Mouse (Mus musculus): ENCODE results near the gene Gm20481. TPM values are rescaled to one million over a fixed set of nuclear protein-coding genes. Genes with fewer than 3 reads are reported as not detected.
"Not testable (repeated sequence)": the region's sequence is repeated elsewhere in the genome, so short reads cannot be mapped to it uniquely, and the experiment has no call there.

Gm20481 gene
- polyA plus RNA-seq, 1 experiment from 2014 or later: not detected

DNA sequence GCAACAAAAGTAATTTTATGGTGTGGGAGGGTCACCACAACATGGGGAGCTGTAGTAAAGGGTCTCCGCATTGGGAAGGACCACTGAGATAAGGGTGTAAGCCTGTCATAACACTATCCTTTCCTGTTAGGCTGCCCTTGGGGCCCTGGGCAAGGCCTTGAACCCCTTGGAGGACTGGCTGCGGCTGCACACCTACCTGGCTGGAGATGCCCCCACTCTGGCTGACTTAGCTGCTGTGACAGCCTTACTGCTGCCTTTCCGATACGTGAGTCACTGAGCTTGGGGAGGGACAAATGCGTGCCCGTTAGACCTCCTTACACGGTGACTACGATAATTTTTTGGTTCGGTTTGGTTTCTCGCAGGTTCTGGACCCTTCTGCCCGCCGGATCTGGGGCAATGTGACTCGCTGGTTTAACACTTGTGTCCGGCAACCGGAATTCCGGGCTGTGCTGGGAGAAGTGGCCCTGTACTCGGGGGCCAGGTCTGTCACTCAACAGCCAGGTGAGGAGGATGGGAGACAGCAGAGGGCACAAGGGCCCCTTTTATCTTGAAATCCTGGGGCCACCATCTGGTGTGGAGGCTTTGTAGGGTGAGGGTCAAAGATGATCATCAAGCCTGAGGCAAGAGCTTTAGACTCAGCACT is 34.5 kb downstream of the Gm20481 start:
- WGBS: 96% methylated on average over 17 of the region's 17 CpGs
- no peak for DNase-seq (ENCODE audit: extremely low spot score, low spot score)
- peaks cover 70% of the 10 kb centered on the region for H3K36me3 ChIP-seq (replicated peaks)

DNA sequence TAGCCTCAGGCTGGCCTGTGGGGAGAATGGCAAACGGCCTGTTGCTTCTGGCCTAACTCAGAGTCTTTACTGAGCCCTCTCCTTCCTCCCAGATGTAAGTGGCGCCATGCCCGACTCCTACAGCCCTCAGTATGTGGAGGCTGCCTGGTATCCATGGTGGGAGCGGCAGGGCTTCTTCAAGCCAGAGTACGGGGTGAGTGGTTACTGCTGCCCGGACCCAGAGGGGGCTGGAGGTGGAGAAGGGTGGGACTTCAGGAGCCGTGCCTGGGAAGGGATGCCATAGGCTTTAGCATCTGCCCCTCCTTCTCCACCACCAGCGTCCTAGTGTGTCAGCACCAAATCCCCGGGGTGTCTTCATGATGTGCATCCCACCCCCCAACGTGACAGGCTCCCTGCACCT is 35.4 kb downstream of the Gm20481 start:
- peaks cover 31% of the 10 kb centered on the region for H3K4me1 ChIP-seq
- H3K27me3 ChIP-seq (ENCODE audit: poor library complexity, severe bottlenecking): no peaks in the 10 kb centered on the region
- 93% methylated on average over 10 of the region's 10 CpGs for WGBS
- DNase-seq (ENCODE audit: extremely low spot score, low spot score): no peak
- no peak overlapping the region; the same call in 1 of the 2 replicates for H3K4me3 ChIP-seq
- peaks cover 78% of the 10 kb centered on the region for H3K36me3 ChIP-seq (replicated peaks)
- no peak overlapping the region for H3K27ac ChIP-seq
- 0 out of 2 replicates have a peak, but pooled peaks cover 3% of the 10 kb centered on the region for H3K9me3 ChIP-seq

More for the DNA sequence above, 34.5 kb downstream of the Gm20481 start:
- no peaks in the 10 kb centered on the region for H3K27me3 ChIP-seq (ENCODE audit: poor library complexity, severe bottlenecking)
- no peak overlapping the region for H3K27ac ChIP-seq
- H3K4me1 ChIP-seq: peaks cover 41% of the 10 kb centered on the region
- no peak overlapping the region; the same call in 1 of the 2 replicates for H3K4me3 ChIP-seq
- 0 out of 2 replicates have a peak, but pooled peaks cover 3% of the 10 kb centered on the region for H3K9me3 ChIP-seq

DNA sequence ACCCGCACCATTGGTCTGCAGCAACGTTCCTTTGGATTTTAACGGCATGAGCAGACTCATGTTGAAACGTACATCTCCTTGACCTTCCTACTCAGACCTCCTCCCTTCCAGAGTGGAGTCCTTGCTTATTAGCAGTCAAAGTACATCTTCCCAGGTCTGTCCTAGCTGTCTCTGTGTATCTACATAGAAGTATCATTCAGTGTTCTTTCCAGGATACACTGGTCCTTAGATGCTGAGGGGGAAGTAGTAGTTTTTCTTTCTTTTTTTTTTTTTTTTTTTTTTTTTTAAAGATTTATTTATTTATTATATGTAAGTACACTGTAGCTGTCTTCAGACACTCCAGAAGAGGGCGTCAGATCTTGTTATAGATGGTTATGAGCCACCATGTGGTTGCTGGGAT is 36.2 kb downstream of the Gm20481 start:
- Histone ChIP-seq H3K4me1 (peaks cover 26% of the 10 kb centered on the region), H3K36me3 (replicated peaks) (peaks cover 85% of the 10 kb centered on the region)
- not testable (repeated sequence) for H3K4me3 ChIP-seq; H3K9me3 ChIP-seq; H3K27ac ChIP-seq; DNase-seq (ENCODE audit: extremely low spot score, low spot score); H3K27me3 ChIP-seq (ENCODE audit: poor library complexity, severe bottlenecking)
- 98% methylated on average over 4 of the region's 5 CpGs for WGBS

- DNase-seq (ENCODE audit: extremely low spot score, low spot score): no peak
- Histone ChIP-seq H3K36me3 (replicated peaks) (peaks cover 98% of the 10 kb centered on the region), H3K4me1 (peaks cover 12% of the 10 kb centered on the region), H3K27ac (no peak overlapping the region), H3K27me3 (ENCODE audit: poor library complexity, severe bottlenecking) (no peaks in the 10 kb centered on the region), H3K4me3 (no peak overlapping the region), H3K9me3 (0 out of 2 replicates have a peak, but pooled peaks cover 3% of the 10 kb centered on the region)
- WGBS: 94% methylated on average over 7 of the region's 7 CpGs
Measured at GRCm38 (mm10) chr17:35007387-35007991, 37.8 kb downstream of the Gm20481 start.

DNA sequence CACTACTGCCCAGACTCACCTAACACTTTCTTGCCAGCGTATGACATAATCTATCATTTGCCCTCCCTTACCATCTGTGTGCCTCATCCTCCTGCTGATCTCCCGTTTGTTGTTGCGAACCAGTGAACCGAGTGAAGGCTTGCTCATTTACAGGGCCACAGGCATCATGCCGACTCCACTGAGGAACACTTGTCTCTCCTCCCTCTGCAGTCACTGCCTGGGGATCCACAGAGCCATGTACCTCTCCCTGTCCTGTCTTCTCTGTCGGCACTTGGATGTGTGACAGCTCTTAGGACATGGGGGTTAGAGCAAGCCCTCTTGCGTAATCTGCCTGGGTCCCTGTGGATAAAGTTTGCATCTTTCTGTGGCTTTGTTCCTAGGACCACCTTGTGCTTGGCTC is 39.9 kb downstream of the Gm20481 start:
- 0 out of 2 replicates have a peak, but pooled peaks cover 3% of the 10 kb centered on the region for H3K9me3 ChIP-seq
- DNase-seq (ENCODE audit: extremely low spot score, low spot score): no peak
- H3K36me3 ChIP-seq (replicated peaks): peaks cover 100% of the 10 kb centered on the region
- 87% methylated on average over 7 of the region's 7 CpGs for WGBS
- H3K4me1 ChIP-seq: no peaks in the 10 kb centered on the region
- H3K4me3 ChIP-seq: no peak overlapping the region; the same call in 1 of the 2 replicates
- H3K27ac ChIP-seq: no peak overlapping the region
- no peaks in the 10 kb centered on the region for H3K27me3 ChIP-seq (ENCODE audit: poor library complexity, severe bottlenecking)

DNA sequence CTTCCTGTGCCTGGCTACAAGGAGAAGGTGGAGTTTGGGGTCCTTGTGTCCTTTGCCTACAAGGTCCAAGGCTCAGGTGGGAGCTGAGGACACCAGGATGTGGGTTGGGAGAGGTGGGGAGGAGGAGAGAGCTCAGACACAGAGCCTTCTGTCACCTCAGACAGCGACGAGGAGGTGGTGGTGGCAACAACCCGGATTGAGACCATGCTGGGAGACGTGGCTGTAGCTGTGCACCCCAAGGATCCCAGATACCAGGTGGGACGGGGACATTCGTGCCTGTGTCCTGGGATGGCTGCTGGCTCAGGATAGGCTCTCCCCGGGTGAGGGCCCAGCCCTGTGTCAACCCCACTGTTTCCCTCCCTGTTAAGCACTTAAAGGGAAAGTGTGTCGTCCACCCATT is 41.7 kb downstream of the Gm20481 start:
- 94% methylated on average over 8 of the region's 8 CpGs for WGBS
- no peak for DNase-seq (ENCODE audit: extremely low spot score, low spot score)
- Histone ChIP-seq H3K9me3 (0 out of 2 replicates have a peak, but pooled peaks cover 2% of the 10 kb centered on the region), H3K36me3 (replicated peaks) (peaks cover 100% of the 10 kb centered on the region), H3K27me3 (ENCODE audit: poor library complexity, severe bottlenecking) (no peaks in the 10 kb centered on the region), H3K4me1 (no peaks in the 10 kb centered on the region), H3K4me3 (no peak overlapping the region), H3K27ac (no peak overlapping the region)

GRCm38 (mm10) chr17:35012430-35012829 is 42.7 kb downstream of the Gm20481 start:
- no peak overlapping the region for H3K4me3 ChIP-seq
- no peaks in the 10 kb centered on the region for H3K4me1 ChIP-seq
- DNase-seq (ENCODE audit: extremely low spot score, low spot score): no peak
- 87% methylated on average over 13 of the region's 13 CpGs for WGBS
- H3K27ac ChIP-seq: no peak overlapping the region
- H3K36me3 ChIP-seq (replicated peaks): peaks cover 100% of the 10 kb centered on the region
- no peaks in the 10 kb centered on the region for H3K27me3 ChIP-seq (ENCODE audit: poor library complexity, severe bottlenecking)
- H3K9me3 ChIP-seq: no peaks in the 10 kb centered on the region

GRCm38 (mm10) chr17:35013221-35013620 is 43.5 kb downstream of the Gm20481 start:
- peaks cover 100% of the 10 kb centered on the region for H3K36me3 ChIP-seq (replicated peaks)
- H3K4me1 ChIP-seq: no peaks in the 10 kb centered on the region
- no peaks in the 10 kb centered on the region for H3K27me3 ChIP-seq (ENCODE audit: poor library complexity, severe bottlenecking)
- H3K4me3 ChIP-seq: no peak overlapping the region
- no peaks in the 10 kb centered on the region for H3K9me3 ChIP-seq
- DNase-seq (ENCODE audit: extremely low spot score, low spot score): no peak
- no peak overlapping the region for H3K27ac ChIP-seq
- WGBS: 93% methylated on average over 6 of the region's 6 CpGs

DNA sequence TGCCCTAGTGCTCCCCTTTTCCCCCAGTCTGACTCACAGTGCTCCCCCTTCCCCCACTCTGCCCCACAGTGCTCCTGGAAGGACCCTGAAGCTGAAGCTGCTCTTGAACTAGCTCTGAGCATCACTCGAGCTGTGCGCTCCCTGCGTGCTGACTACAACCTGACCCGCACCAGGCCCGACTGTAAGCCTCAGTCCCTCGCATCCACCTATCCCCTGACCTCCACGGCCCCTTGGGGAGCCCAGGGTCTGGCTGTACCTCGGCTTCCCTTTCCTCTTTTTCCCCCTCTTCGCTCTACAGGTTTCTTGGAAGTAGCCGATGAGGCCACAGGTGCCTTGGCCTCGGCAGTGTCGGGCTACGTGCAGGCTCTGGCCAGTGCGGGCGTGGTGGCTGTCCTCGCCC is 45.6 kb downstream of the Gm20481 start:
- Histone ChIP-seq H3K27ac (no peak overlapping the region), H3K36me3 (replicated peaks) (peaks cover 83% of the 10 kb centered on the region), H3K9me3 (no peaks in the 10 kb centered on the region), H3K4me3 (no peak overlapping the region), H3K27me3 (ENCODE audit: poor library complexity, severe bottlenecking) (no peaks in the 10 kb centered on the region), H3K4me1 (no peaks in the 10 kb centered on the region)
- 95% methylated on average over 16 of the region's 16 CpGs for WGBS
- no peak for DNase-seq (ENCODE audit: extremely low spot score, low spot score)

DNA sequence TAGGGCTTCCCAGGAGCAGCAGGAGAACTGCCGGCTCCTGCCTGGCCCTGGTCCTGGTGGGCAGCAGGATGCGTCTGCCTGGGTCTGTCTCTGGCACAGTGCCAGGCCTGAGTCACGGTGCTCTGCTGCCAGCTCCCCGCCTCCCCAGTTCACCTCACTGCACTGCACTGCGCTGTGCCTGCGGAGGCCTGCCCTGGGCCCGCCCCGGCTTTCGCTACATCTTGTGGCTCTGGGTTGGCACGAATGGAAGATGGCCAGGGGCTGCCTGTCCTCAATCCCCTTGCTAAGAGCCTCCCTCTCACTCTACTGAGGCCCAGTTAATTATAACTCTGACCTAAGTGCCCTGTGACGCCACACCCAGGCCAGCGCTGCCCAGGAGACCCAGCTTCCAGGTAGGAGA is 46.7 kb downstream of the Gm20481 start, which contains the start of gene Vwa7:
Gene Vwa7, plus strand, starts transcription at position 204 of the 400 bp plus-strand sequence.
- no peak for DNase-seq (ENCODE audit: extremely low spot score, low spot score)
- H3K36me3 ChIP-seq (replicated peaks): peaks cover 72% of the 10 kb centered on the region
- peaks cover 9% of the 10 kb centered on the region for H3K4me1 ChIP-seq
- H3K4me3 ChIP-seq: no peak within 1 kb of the TSS
- H3K27ac ChIP-seq: peak within 1 kb of the TSS; percentile 35; the same call in 1 of the 2 replicates
- no peaks in the 10 kb centered on the region for H3K9me3 ChIP-seq
- WGBS: 90% methylated on average over 11 of the region's 12 CpGs
- no peaks in the 10 kb centered on the region for H3K27me3 ChIP-seq (ENCODE audit: poor library complexity, severe bottlenecking)

DNA sequence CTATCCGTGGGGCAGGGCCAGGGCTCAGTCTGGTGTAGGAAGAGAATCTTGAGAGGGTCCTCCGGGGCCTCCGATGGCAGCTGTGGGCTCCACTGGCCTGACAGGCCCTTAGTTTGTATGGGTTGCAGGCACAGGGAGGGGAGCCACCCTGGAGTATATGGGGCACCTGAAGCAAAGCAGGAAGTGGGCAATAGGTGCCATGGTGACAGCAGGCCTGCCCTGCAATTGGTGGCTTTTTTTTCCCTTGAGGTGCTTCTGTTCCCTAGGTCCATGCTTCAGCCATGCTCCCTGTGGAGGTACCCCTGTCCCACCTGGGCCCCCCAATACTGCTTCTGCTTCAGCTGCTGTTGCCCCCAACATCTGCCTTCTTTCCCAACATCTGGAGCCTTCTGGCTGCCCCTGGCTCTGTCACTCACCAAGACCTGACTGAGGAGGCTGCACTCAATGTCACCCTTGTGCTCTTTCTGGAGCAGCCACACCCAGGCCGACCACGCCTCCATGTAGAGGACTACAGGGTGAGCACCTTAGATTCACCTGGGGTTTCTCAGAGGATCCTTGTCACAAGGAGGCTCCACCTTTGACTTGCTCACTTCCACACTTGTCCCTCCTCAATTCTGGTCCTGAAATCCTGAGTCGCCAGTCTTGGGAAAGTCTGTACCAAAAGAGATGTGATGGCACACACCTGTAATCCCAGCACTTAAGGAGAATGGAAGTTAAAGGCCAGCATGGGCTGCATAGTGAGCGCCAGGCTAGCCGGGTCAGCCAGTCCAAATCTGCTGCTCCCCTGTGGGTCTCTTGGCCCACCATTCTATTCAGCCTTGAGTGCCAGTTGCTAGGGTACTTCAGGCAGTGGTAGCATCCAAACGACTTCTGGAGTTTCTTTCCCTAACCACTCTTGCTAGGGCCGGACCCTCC is 47.3 kb downstream of the Gm20481 start:
- DNase-seq (ENCODE audit: extremely low spot score, low spot score): no peak
- WGBS: 79% methylated on average over 10 of the region's 10 CpGs
- Histone ChIP-seq H3K27me3 (ENCODE audit: poor library complexity, severe bottlenecking) (no peaks in the 10 kb centered on the region), H3K9me3 (no peaks in the 10 kb centered on the region), H3K36me3 (replicated peaks) (peaks cover 66% of the 10 kb centered on the region), H3K4me3 (no peak overlapping the region), H3K27ac (peak overlapping the region; percentile 35; the same call in 1 of the 2 replicates), H3K4me1 (peaks cover 15% of the 10 kb centered on the region)

GRCm38 (mm10) chr17:35017706-35018030 is 48.0 kb downstream of the Gm20481 start:
- H3K27me3 ChIP-seq (ENCODE audit: poor library complexity, severe bottlenecking): no peaks in the 10 kb centered on the region
- peaks cover 59% of the 10 kb centered on the region for H3K36me3 ChIP-seq (replicated peaks)
- no peak overlapping the region for H3K4me3 ChIP-seq
- no peak for DNase-seq (ENCODE audit: extremely low spot score, low spot score)
- peaks cover 16% of the 10 kb centered on the region for H3K4me1 ChIP-seq
- H3K9me3 ChIP-seq: no peaks in the 10 kb centered on the region
- H3K27ac ChIP-seq: no peak overlapping the region
- WGBS: 73% methylated on average over 14 of the region's 14 CpGs

Measured in forebrain, embryonic 10.5 days (tissue).